Mouse (Mus musculus) retina, adult 2 months (tissue): ENCODE measurements at regions not wholly inside any gene's neighbourhood (a gene's known extent, or its start where the extent isn't known, plus 50 kb on each side); places are given as distances from the start of the nearest gene placed in this dataset.

Experiments
- DNase-seq: peaks from one replicate; pipeline ENCODE4 v3.0.0-alpha.2; 2012; ENCODE audit warnings: low read depth, low spot score

DNA sequence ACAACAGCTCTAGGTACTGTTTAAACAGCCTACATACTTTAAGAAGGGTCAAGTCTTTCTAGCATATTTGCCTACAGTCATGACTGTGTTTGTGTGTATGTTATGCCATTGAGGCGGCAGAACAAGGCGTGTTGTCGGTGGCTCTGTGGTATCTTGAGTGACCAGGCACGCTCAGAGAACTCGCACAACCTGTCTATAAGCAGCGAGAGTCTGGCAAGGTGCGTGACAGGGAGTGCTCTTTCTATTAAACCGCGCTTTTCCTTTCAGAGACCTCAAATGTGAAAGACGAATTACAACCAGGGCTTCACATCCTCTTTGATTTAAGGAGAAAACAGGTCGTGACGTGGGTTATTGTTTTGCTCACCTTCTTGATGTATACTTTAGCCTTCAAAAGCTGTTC lies 88.2 kb upstream of the Fam3c start:
- no peak for DNase-seq

DNA sequence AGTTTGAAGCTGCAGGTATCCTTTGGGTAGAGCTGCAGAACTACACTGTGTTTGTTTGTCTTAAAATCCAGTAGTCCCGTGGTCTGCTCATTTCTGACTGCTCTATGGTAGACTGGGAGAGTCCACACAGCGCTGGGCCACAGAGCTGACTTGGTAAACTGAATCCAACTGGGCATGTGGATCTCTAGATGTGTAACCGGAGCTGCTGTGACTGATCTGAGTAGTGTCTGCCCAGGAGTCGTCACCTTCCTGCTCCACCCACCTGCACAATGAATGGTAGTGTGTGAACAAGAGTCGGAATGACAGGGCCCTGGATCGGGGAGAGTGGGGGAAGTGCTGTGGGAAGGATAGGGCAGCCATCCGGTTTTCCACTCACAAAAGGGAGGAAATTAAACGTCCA lies 87.5 kb upstream of the Fam3c start:
- DNase-seq, result no peak

DNA sequence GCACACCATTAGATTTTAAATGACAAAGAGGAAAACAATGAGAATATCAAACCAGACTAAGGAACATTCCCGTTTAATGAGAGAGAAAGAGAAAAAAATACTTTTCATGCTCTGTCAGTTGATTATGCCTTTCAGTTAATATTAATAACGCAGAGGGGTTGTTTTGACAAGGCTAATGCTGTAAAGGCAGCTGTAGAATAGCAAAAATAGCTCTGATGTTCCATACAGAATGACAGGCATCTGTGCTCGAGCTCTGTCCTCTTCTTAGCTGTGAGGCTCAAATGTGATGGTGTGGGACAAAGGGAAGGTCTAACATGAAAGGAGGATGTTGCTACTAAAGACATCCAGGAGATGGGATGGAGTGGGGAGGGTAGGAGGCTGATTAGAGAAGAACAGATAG lies 87.1 kb upstream of the Fam3c start:
- DNase-seq, result no peak

DNA sequence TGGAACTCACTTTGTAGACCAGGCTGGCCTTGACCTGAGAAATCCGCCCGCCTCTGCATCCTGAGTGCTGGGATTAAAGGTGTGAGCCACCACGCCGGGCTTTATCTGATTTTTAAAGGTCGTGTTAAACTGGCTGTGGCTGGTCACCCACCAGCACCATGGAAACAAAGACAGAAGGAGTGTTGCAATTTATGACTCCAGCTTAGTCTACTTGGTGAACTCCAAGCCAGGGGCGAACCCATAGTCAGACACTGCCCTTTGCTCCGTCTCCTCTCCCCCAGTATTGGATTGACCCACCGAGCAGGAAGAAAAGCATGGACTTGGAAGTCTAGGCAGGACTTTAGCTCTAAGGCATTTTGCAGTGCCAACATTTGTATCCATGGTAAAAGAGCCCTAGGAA lies 86.5 kb upstream of the Fam3c start:
- DNase-seq, result no peak

DNA sequence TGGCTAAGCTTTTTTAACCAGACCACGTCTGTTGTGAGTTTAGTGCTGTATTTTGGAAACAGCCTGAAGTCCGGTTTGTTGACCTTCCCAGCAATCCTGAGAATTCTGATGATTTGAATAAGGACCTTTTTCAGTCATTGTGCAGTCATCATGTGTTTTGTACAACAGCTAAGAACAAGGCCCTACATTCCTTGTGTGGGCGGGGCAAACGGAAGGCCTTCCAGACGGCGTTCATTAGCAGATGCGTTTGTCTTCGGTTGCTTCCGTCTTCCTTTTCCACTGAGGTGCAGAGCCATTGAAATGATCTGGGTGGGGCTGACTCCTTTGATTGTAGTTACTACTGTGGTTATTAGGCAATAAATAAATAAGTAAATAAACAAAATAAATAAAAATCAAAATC lies 83.8 kb upstream of the Fam3c start:
- no peak for DNase-seq

DNA sequence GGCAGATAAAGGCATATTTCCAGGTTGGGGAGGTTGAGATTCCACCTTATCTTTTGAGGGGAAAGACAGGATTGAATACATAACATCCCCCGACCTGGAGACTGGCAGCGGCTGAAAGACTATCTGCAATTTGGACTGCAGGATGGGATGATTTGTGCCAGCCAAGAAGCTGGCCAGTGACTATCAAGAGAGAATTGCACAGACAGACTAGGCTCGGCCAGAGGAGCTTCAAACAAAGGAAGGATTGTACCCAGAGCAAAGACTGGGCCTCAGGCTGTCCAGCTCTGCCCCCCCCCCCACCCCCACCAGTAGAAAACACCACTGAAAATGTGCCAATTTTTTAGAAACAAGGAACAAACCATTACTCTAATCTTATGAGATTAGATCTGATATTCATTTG lies 73.0 kb upstream of the Fam3c start:
- DNase-seq, result no peak

DNA sequence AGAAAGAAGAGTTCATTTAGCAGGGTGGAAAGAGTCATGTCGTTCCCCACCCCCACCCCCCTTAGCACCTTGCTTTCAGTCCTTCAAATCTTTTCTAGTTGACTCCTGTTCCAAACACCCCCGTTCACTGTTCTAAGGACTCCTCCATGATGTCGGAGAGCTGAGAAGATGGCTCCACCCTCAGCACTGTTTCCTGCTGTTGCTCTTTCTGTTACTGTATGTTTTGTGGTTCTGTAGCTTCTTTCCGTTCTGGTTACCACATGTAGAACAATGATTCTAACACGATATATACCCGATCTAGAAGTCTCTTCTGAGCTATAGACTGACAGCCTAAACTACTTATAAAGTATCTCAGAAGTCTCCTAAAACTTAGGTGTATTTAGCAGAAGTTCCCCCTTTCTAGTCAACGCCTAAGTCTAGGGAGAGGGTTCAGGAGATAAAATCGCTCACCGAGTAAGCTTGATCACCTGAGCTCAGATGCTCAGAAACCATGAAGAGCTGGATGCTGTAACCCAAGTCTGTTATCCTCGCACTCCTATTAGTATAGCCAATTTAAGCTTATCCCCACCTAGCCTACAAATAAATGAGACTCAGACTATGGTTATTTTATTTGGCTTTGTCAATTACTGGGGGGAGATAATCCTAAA lies 68.2 kb upstream of the Fam3c start:
- DNase-seq, result no peak

DNA sequence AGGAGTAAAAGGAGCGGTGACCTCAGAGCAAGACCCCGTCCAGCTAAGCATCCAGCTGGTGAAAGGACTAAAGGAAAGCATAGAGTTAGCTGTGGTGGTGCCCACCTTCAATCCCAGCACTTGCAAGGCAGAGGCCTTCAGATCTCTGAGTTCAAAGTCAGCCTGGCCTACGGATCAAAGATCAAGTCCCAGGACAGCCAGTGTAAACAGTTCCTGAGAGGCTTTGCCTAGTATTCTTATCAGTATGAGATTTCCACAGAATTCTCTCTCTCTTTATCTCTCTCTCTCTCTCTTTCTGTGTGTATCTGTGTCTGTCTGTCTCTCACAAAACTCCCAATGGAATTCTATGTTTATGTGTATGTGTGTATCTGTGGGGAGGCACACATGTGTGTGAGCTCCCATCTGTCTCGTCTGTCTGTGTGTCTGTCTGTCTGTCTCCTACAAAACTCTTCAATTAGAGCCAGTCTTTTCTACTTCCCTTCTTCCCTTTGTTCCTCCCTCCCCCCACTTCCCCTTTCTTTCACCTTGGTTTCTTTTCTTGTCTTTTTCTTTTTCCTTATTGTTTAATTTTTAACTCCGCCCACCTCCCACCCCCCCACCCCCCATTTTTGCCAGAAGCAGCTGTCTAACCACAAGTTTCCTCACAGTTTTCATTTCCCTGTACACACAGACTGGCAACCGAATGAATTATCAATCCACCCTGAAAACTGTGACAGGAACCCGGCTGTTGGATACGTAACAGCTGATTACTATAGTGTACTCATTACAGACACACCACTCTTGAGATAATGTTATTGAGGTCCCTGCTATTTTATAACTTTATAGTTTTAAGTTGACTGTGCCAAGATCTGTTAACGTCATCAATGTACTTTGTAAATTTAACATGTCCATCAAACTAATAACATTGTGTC lies 67.3 kb upstream of the Fam3c start:
- no peak for DNase-seq

DNA sequence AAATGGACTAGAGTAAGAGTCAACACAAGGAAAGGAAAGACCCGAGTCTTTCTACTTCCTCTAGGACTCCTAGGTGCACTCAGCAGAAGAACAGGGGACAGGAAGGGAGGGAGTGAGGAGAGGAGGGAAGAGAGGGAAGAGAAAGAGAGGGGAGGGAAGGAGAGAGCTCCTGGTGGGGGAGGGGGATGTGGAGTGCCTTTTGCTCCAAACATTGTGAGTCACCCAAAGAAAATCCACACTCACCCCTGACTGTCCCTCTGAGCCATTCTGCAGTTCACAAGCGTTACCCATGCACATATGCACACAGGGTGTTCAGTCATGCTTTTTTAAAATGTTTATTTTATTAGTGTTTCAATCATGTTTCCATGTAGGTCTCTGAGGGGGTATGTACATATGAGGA lies 65.5 kb upstream of the Fam3c start:
- no peak for DNase-seq

DNA sequence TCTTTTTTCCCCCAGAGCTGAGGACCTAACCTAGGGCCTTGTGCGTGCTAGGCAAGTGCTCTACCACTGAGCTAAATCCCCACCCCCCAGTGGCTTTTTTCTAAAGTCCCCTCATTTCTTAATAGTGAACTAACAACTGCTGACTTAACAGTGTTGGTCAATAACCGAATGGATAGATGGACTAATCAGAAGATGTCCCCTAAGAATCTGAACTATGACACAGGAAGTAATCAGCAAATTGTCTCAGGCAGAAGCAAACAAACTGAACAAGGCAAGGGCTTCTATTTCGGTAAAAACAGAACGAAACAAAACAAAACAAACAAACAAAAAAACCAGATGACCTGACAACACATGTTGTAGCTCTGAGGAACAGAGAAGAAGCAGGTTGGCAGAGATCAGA lies 62.2 kb upstream of the Fam3c start:
- DNase-seq, result no peak

DNA sequence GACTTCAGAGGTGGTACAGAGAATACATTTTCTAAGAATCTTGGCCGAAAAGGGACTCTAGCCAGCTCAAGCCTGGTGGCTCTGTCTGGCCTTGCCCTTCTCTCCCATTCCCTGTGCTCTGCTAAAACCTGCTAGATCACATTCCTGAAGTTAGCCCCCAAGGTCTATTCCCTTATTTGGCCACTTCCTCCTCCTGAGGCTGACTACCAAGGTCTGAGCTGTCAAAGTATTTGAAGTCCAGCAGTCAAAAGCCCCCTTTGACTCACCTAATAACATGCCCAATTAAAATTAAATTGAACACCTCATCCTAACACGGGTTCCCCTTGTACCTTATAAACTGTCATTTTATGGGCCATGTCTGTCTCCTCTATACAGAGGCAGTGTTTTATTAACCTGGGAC lies 61.1 kb upstream of the Fam3c start:
- DNase-seq, result no peak

DNA sequence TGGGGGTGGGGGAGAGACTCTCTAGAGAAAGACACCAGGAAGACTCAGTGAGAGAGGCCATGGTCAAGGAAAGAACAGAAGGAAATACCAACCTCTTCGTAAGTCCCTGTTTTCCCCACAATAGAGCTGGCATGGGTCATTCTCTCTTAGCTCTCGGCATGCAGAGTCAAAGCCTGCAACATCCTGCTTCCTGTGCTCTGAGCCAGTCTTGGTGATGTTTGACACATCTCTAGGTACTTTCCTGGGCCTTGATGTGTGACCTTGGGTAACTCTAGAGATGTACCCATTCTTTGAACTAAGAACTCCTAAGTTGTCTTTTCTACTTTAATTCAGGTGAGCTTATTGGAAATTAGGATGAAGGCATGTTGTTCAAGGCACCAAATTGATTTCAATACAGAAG lies 55.8 kb upstream of the Fam3c start:
- DNase-seq, result no peak

DNA sequence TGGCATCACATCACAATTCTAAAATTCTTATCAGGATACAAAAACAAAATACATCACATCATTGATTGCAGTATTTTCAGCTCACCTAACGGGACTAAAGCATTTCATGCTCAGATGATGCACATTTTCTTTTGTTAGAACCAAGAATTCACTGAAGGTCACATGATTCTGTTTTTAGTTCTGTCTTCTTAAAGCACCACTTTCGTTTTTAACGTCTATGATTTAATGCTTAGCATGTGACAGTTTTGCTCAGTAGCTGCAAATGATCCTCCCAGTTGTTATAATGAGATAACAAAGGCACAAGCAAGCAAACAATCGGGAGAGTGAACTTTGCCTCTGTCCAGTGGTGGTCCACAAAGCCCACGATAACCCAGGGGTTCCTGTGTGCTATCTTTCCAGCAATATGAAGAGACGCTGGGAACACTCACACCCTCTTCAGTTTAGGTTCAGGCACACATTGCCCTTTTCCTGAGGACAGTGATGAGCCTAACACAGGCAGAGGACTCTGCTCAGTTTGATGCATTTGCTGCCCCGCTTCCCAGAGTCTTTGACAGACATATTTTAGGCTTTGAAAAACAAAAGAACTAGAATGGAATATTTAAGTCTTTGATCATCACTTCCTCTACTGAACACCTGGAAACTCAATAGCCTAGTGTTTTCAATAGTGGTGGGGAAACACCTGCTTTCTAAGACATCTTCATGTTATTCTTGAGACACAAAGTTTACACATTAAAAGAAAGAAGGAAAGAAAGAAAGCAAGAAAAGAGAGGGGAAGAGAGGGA lies 53.0 kb upstream of the Fam3c start:
- DNase-seq, result no peak
